Mouse (Mus musculus) olfactory bulb, adult 2 months (tissue): ENCODE measurements at regions not wholly inside any gene's neighbourhood (a gene's known extent, or its start where the extent isn't known, plus 50 kb on each side); places are given as distances from the start of the nearest gene placed in this dataset.

Source experiments
- CTCF ChIP-seq: fragments of 200-500 bp; IDR thresholded peaks from 2 replicates; pipeline ENCODE4 v1.5.1; 2012; ENCODE audit warnings: low read depth, mild to moderate bottlenecking, low read length, moderate library complexity; ENCODE audit not compliant: insufficient read depth
- POLR2A ChIP-seq: fragments of 200-500 bp; IDR thresholded peaks from 2 replicates; pipeline ENCODE4 v1.6.1; 2012; ENCODE audit warnings: mild to moderate bottlenecking, low read depth, low read length, moderate library complexity; ENCODE audit not compliant: insufficient read depth

GRCm38 (mm10) chr1:193450201-193450600, 80.1 kb upstream of the Camk1g start:
- TF ChIP-seq CTCF (no peak), POLR2A (no peak)
